Mouse (Mus musculus) kidney, adult 2 months (tissue): ENCODE results near the gene Map4k2. TPM values are rescaled to one million over a fixed set of nuclear protein-coding genes. Genes with fewer than 3 reads are reported as not detected.

ENCODE experiments used
- DNase-seq: peaks from one replicate; pipeline ENCODE4 v3.0.0; 2021
- H3K27ac ChIP-seq: fragments of 200-500 bp; 2 replicates; pipeline ENCODE4 v1.5.1; 2012; ENCODE audit warnings: low read depth, low read length, control low read depth, inconsistent platforms; ENCODE audit not compliant: insufficient read depth
- H3K27me3 ChIP-seq: fragments of 200-500 bp; replicated peaks from 2 replicates; pipeline ENCODE4 v1.6.1; 2012; ENCODE audit warnings: mild to moderate bottlenecking, moderate library complexity, low read length, inconsistent platforms; ENCODE audit not compliant: control insufficient read depth, insufficient read depth
- H3K36me3 ChIP-seq: fragments of 200-500 bp; 2 replicates; pipeline ENCODE4 v1.6.1; 2012; ENCODE audit warnings: mild to moderate bottlenecking, moderate library complexity, low read length, inconsistent platforms; ENCODE audit not compliant: control insufficient read depth, insufficient read depth
- H3K4me1 ChIP-seq: fragments of 200-500 bp; 2 replicates; pipeline ENCODE4 v1.6.1; 2011; ENCODE audit warnings: low read length; ENCODE audit not compliant: control insufficient read depth, insufficient read depth
- H3K4me3 ChIP-seq: fragments of 200-500 bp; 2 replicates; pipeline ENCODE4 v1.5.1; 2011; ENCODE audit warnings: mild to moderate bottlenecking, low read depth, low read length, control low read depth; ENCODE audit not compliant: insufficient read depth
- CTCF ChIP-seq: fragments of 200-500 bp; conservative IDR thresholded peaks from 2 replicates; pipeline ENCODE4 v1.5.1; 2011; ENCODE audit warnings: low read depth, mild to moderate bottlenecking, control low read depth, low read length, moderate library complexity, mixed read lengths; ENCODE audit not compliant: insufficient read depth, insufficient read length
- POLR2A ChIP-seq: fragments of 200-500 bp; IDR thresholded peaks from one replicate; pipeline ENCODE4 v1.6.1; 2011; ENCODE audit warnings: low read depth, low read length, control low read depth
- WGBS: fragments of 180-500 bp; shearing (Covaris S2); methylation state at CpG from one replicate; pipeline ENCODE4 v1.1.7; 2018; 5-methylcytosine and 5-hydroxymethylcytosine counted together
- polyA plus RNA-seq: library from polyadenylated mRNA; depleted of rRNA; stranded (reverse); fragments of >200 nt; gene quantifications from 2 replicates; pipeline ENCODE4 v1.2.3, GENCODE M21; 2012; rRNA removed

Map4k2 gene
- polyA plus RNA-seq, 1 experiment: 92.3 TPM

- 2% methylated on average over 29 of the region's 29 CpGs for WGBS
- no peaks in the 10 kb centered on the region for H3K36me3 ChIP-seq
- TF ChIP-seq POLR2A (no peak), CTCF (no peak)
- no peaks in the 10 kb centered on the region; the same call in 1 of the 2 replicates for H3K27me3 ChIP-seq
- H3K4me1 ChIP-seq: no peaks in the 10 kb centered on the region
- H3K27ac ChIP-seq: peak overlapping the region; percentile 24
- peak overlapping the region; percentile 59 for H3K4me3 ChIP-seq
- no peak for DNase-seq
These were observed 59.5 kb downstream of the Map4k2 start for GRCm38 (mm10) chr19:6400096-6401086.

GRCm38 (mm10) chr19:6401131-6401815, 60.3 kb downstream of the Map4k2 start:
- H3K27ac ChIP-seq: peak overlapping the region; percentile 80
- H3K36me3 ChIP-seq: no peaks in the 10 kb centered on the region
- no peaks in the 10 kb centered on the region; the same call in 1 of the 2 replicates for H3K27me3 ChIP-seq
- no peaks in the 10 kb centered on the region for H3K4me1 ChIP-seq
- peak; percentile 72 for TF ChIP-seq CTCF
- TF ChIP-seq POLR2A: no peak
- H3K4me3 ChIP-seq: peak overlapping the region; percentile 59
- under 1% methylated on average over 32 of the region's 32 CpGs for WGBS
- DNase-seq: peak; percentile 84

GRCm38 (mm10) chr19:6401951-6402350, 61.0 kb downstream of the Map4k2 start:
- H3K4me3 ChIP-seq: peak overlapping the region; percentile 59
- H3K36me3 ChIP-seq: no peaks in the 10 kb centered on the region
- H3K4me1 ChIP-seq: no peaks in the 10 kb centered on the region
- DNase-seq: peak; percentile 79
- no peaks in the 10 kb centered on the region; the same call in 1 of the 2 replicates for H3K27me3 ChIP-seq
- no peak for TF ChIP-seq CTCF
- TF ChIP-seq POLR2A: no peak
- WGBS: 19% methylated on average over 9 of the region's 9 CpGs
- H3K27ac ChIP-seq: peak overlapping the region; percentile 80

GRCm38 (mm10) chr19:6403869-6404268, 62.9 kb downstream of the Map4k2 start:
- Histone ChIP-seq H3K4me3 (no peak overlapping the region), H3K27me3 (no peaks in the 10 kb centered on the region; the same call in 1 of the 2 replicates), H3K27ac (no peak overlapping the region), H3K4me1 (no peaks in the 10 kb centered on the region), H3K36me3 (no peaks in the 10 kb centered on the region)
- TF ChIP-seq POLR2A (no peak), CTCF (no peak)
- DNase-seq: no peak
- WGBS: 77% methylated on average over 10 of the region's 10 CpGs

Other genes starting within 250 kb of the Map4k2 start
- gene AC131692.1, start 246.7 kb upstream of the Map4k2 start, polyA plus RNA-seq: not detected in 2 replicates
- gene Naaladl1, start 235.4 kb upstream of the Map4k2 start, polyA plus RNA-seq: 2.0 and 2.1 TPM in 2 replicates
- gene Sac3d1, start 222.5 kb upstream of the Map4k2 start, polyA plus RNA-seq: 23.8 and 30.3 TPM in 2 replicates
- gene Snx15, start 212.8 kb upstream of the Map4k2 start, polyA plus RNA-seq: 28.7 and 35.0 TPM in 2 replicates
- gene Batf2, start 200.2 kb upstream of the Map4k2 start, polyA plus RNA-seq: 4.8 and 5.5 TPM in 2 replicates
- gene Arl2, start 199.6 kb upstream of the Map4k2 start, polyA plus RNA-seq: 144 and 157 TPM in 2 replicates
- gene Majin, start 156.7 kb upstream of the Map4k2 start, polyA plus RNA-seq: 0.16 and 0.28 TPM in 2 replicates
- gene Gpha2, start 114.8 kb upstream of the Map4k2 start, polyA plus RNA-seq: 0.16 and 0.65 TPM in 2 replicates
- 32.1 and 36.5 TPM in 2 replicates for gene Ppp2r5b, start 105.3 kb upstream of the Map4k2 start, polyA plus RNA-seq
- gene Atg2a, start 99.5 kb upstream of the Map4k2 start, polyA plus RNA-seq: 27.4 and 33.2 TPM in 2 replicates
- gene Ehd1, start 64.4 kb upstream of the Map4k2 start, polyA plus RNA-seq: 224 and 317 TPM in 2 replicates
- gene Cdc42bpg, start 34.7 kb upstream of the Map4k2 start, polyA plus RNA-seq: 26.6 and 31.1 TPM in 2 replicates
- 49.5 and 63.2 TPM in 2 replicates for gene Men1, start 6.2 kb upstream of the Map4k2 start, polyA plus RNA-seq
- 71.3 and 76.3 TPM in 2 replicates for gene Sf1, start 22.6 kb downstream of the Map4k2 start, polyA plus RNA-seq
- gene Pygm, start 43.3 kb downstream of the Map4k2 start, polyA plus RNA-seq: 15.0 and 47.1 TPM in 2 replicates
- 76.8 and 90.0 TPM in 2 replicates for gene Rasgrp2, start 58.2 kb downstream of the Map4k2 start, polyA plus RNA-seq
- 5.9 and 6.4 TPM in 2 replicates for gene Nrxn2, start 77.6 kb downstream of the Map4k2 start, polyA plus RNA-seq
- 1,526 and 1,915 TPM in 2 replicates for gene Slc22a12, start 201.9 kb downstream of the Map4k2 start, polyA plus RNA-seq